Mouse (Mus musculus): Measurements from ENCODE around the gene Phf23.

- TF ChIP-seq CTCF (IDR thresholded peaks at IDR 0.05; ENCODE audit: low read depth, low read length): no peak
- TF ChIP-seq POLR2A (IDR thresholded peaks at IDR 0.05; ENCODE audit: borderline replicate concordance, low read depth, low read length): no peak
Observed at GRCm38 (mm10) chr11:69956218-69956617, 39.4 kb upstream of the Phf23 start.

All from bone marrow macrophage, adult 2 months (primary cell).